Mouse (Mus musculus): ENCODE data around the gene Fam104a.

Fam104a gene

DNA sequence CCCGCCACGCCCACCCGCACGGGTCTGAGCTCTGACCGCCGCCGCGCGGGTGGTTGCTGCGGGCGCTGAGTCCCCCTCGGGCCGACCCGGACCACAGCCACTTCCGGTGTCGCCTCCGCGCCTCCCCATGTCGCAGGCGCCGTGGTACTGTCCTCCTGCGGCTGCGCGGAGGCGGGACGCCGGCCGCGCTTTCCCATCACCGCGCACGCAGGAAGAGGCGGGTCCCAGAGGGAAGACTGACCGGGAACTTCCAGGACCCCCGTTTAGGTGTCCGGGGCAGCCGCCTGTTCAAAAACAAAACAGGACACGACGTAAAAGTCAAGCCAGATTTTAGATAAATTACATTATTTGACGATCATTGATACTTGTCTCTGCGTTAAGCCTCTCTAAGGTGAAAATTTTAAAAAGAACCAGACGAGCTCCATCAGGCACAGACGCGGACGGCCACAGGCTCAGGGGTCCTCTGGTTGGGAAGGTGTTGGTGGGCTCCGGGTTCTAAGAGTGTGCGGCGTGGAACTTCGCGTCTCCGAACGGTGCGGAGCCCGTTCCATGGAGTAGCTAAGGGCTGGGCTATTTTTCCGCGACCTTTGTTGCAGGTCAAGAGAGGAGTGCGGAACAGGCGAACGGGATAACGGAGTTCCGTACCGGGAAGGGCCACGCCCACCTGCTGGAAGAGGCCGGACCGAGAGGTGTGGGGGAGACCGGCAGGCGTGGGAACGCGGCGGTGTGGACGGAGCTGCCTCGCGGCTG lies at the start of gene Fam104a, which contains the start of gene D11Wsu47e:
Fam104a (minus strand) TSS at position 199 of the 750 bp plus-strand sequence.
D11Wsu47e (plus strand) TSS at position 456 of the 750 bp plus-strand sequence.
- DNase-seq (ENCODE audit: low spot score) = peak; percentile 75

DNA sequence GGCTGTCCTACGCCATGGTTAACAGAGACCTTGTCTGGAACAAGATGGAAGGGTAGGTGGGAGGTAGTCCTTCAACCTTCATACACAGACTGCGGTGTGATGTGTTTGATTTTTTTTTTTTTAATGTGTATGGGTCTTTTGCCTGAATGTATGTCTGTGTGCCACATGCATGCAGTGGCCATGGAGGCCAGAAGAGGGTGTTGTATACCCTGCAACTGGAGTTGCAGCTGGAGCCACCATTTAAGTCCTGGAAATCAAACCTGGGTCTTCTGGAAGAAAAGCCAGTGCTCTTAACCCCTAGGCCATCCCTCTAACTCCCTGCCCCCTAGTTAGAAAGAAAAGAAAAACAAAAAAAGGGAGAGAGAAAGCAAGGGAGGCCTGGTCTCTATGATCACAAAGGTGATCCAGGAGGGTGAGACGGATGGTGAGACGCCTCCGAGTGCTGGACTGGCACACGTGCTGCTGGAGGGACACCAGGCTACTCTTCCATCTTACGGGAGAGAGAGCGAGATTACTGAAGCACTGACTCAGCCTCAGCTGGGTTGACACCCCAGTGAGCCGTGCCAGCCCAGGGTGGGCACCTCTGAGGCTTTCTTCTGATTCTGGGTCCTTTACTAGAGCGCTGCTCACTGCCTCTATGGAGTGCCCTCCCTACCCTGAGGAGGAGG lies 48.1 kb upstream of the Fam104a start:
- no peak for DNase-seq (ENCODE audit: low spot score)

DNA sequence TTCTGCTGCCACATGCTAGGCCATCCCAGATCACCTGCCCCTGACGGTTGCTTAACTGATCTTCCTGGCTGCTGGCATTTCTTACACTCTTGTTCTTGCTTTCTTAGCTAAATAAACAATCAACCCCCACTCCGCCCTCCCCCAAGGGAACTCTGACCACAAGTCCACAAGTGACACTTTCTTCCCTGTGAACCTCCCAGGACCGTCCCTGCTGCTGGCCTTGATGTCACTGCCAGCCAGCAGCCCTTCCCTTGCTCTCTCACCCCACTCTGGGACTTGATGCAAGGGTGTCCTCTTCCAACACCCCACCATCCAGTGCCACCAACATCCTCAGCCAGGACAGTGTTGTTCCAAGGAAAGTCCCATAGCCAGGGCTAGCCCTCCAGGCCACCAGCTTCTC lies 46.9 kb upstream of the Fam104a start:
- DNase-seq (ENCODE audit: low spot score) = no peak

DNA sequence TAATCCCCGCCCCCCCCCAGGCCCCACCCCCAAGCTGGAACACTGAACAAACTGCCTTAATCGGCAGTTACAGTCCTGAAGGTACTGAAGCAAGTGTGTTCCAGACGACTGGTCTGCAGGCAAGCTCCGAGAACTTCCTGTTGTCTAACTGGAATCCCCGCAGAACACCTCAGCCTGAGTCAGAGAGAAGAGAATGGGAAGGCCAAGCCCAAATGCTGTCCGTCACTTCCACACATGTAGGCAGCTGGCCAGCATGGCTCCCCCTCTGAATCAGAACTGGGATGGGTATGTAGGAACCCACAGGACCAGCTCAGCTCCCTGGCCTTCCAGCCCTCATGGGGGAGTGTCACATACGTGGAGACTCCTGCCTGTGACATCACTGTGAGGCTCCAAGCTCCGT lies 46.0 kb upstream of the Fam104a start:
- DNase-seq (ENCODE audit: low spot score) = no peak

DNA sequence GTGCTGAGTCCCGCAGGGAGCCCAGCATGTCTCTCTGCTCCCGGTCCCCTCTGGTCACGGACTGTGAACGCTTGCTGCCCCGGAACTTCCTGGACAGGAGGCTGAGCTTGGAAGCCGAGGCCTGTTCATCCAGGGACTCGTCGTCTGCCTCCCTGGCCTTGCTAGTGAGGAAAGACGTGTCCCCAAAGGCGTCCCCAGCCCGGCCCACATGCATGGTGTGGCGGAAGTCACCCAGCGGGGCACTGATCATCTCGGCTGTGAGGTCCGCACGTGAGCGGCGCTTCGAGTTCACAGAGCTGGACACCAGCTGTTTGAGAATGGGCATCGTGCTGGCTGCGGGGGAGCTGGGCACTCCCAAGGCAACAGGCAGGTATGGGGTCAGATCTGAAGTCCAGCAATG lies 45.3 kb upstream of the Fam104a start:
- DNase-seq (ENCODE audit: low spot score) = no peak

DNA sequence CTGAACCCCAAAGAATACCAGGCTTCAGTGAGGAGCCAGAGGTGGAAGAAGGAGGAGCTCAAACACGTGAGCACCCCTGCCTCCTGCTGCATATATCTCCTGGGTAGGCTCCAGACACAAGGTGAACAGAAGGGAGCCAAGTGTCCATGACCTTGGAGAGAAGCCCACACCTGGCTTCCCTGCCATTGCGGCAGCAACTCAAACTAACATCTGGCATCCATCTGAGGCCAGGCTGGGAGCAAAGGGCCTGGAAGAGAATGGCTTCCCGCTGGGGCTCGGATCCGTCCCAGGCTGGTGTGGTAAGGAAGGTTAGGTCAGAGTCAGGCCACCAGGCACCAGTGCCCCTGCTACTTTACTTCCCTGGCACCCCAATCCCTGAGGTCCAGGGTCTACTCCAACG lies 44.0 kb upstream of the Fam104a start:
- DNase-seq (ENCODE audit: low spot score) = no peak

DNA sequence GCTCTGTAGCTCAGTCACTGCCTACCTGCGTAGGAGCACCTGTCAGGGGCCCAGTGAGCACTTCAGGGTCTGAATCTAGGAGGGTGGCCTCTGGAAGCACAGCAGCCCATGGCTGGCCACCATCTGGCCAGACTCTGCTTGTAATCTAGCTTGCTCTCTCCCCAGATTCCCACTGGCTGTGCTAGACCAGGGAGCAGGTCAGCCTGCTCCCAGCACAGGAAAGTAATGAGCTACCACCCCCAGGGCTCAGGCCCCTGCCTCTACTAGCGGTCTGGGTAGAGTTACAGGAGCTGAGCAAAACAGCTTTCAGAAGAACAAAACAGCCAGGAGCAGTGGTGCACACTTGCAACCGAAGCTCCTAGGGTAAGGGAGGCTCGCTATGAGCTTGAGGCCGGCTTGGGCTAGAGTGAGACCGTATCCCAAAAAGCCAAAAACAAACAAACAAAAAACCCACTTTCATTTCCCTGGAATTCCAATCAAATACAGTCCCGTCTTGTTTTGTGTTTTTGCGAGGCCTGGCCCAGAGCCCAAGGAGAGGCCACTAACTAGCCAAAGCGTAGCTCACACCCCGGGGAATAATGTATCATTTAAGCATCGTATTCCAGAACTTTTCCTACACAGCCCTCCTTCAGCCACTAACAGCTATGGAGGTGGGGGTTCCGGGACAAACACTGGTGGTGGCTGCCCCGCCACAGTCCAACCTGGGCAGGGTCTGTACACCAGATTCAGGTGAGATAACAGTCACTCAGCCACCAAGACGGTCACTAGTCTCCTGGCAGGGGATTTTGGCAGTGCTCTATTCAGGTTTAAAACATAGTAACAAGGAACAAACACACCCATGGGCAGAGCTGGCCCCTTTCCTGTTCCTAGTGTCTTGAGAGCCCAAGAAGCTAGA lies 43.3 kb upstream of the Fam104a start:
- no peak for DNase-seq (ENCODE audit: low spot score)

DNA sequence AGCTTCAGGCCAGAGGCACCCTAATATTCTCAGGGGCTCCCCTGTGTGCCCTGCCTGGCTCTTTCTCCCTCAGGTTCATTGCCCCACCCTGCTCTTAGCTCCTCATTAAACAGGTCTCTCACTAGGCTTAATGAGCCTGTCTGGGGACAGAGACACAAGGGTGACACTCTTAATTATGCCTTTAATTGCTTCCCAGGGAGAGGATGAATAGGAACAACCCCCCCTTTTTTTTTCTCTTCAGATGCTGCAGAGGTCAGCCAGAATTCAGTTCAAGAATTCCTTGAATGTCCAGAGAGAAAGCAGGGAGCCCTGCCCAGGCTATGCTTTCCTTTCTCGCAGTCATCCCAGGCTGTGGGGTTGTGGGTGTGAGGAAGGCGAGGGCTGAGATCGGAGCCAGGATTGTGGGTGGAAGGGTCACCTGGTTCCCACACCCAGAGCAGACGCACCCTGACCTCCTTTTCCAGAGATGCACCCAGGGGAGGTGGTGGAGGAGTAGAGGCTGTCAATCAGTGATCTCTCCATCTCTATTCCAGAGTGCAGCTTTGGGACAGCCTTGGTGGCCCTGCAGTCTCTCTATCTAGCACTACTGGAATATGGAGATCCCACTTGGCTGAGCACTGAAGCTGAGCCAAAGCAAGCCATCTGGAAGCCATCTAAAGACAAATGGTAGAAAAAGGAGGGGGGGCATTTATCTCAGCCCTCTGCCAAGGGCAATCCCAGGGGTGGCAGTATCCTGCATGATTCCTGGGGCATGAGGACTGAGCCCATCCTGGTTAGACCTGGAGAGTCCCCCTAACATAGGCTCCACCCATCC lies 41.5 kb upstream of the Fam104a start:
- DNase-seq (ENCODE audit: low spot score) = no peak

DNA sequence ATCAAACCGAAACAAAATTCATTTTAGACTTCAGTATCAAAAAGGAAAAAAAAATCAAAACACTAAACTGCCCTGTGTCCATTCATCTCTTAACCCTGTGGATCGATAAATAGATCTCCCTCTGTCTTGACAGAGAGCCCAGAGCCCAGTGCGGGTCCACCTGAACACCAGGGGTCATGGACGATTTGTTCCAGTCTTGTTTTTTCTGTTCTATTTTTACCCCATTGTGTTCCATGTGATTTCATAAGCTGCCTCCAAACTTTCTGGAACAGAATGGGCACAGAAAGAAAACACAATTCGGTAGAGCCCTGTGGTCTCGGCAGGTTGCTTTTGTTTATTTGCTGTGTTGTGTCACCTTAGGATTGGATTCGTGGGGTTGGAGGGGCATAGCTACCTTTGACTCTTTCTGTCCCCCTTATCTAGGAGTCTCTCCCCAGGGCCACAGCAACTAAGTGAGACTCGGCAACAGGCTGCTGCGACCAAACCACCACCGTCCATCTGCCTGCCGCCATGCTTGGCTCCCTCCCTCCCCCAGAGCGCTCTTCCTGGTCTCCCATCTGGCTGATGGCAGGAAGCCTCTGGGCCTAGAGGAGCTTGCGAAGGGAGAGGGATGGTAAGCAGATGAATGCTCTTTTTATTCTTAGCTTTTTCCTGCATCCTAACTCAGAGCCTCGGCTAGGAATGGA lies 38.6 kb upstream of the Fam104a start:
- DNase-seq (ENCODE audit: low spot score) = no peak

DNA sequence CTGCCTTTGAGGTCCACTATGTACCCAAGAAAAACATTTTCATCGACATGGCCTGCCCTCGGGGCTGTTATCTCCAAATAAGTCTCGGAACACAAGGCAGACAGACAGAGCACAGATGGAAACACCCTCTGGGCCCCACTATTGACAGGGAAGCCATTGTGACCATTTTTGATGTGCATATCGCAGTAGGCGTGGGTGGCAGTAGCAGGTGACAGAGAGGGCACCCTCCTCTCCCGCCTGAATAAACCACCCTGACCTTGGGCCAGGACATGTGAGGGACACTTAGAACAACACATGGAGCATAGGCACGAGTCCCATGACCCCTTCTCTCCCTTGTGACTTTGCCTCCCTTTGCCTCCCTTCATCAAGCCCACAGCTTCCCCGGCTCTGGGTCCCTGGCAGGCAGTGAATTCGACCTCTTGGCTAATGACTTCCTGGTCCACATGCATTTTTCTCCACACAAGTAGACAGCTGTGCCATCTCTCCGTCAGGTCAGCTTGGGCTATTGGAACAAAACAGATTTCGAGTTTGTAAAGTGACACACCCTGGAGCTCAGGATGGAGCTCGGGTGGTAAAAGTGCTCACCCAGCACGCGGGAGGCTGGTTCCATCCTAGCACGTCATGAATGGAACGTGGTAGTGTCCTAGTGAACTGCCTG lies 33.9 kb upstream of the Fam104a start:
- no peak for DNase-seq (ENCODE audit: low spot score)

DNA sequence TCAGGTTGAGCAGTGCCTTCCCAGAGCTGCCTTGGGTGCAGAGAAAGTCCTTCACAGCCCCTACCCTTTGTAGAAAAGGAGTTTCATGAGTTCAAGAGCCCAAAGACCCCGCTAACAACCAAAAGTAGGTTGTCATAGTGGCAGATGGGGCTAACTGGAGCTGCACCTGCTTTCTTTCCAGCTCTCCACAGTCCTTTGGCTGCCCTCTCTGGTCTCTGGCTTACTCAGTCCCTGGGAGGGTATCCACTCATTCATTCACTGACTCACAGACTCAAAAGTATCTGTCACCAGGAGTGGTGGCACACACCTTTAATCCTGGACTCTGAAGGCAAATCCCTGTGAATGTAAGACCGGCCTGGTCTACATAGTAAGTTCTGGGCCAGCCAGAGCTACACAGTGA lies 32.2 kb upstream of the Fam104a start:
- no peak for DNase-seq (ENCODE audit: low spot score)

DNA sequence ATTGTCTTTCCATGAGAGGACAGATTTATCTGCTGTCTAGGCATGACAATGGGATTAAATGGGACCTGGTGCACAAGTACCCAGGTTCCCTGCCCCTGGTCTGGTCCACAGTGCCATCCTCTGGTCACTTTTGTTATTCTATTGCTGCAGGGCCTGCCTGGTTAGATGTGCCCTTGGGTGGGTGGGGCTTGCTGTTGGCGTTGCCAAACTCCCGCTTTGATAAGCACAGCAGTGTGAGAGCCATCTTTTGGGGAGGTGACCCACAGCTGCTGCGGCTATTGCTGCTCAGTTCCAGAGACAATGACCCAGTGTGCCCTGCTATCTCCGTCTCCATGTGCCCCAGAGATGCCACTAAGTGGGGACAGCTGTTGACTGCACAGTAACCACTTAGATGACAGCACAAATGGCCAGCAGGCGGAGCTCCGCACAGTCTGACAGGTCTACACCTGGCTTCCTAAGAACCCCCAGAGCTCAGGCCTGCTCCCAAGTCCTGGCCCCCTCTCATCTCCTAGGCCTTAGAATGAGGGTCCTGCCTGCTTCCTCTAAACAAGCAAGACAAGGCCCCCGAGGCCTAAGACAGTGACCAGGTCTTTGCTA lies 31.2 kb upstream of the Fam104a start:
- no peak for DNase-seq (ENCODE audit: low spot score)

DNA sequence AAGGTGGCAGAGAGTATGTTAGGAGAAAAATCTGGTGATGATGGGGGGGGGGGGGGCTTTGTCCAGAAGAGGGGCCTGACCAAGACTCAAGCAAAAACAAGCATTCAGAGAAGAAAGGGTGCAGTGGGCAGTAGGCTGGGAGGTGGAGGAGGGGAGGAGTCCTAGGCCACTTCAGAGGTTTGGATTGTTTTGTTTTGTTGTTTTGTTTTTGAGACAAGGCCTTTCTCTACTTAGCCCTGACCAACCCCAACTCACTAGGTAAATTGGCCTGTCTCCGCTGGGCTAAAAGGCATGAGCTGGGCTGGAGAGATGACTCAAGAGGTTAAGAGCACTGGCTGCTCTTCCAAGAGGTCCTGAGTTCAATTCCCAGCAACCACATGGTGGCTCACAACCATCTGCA lies 27.1 kb upstream of the Fam104a start:
- DNase-seq (ENCODE audit: low spot score) = no peak

DNA sequence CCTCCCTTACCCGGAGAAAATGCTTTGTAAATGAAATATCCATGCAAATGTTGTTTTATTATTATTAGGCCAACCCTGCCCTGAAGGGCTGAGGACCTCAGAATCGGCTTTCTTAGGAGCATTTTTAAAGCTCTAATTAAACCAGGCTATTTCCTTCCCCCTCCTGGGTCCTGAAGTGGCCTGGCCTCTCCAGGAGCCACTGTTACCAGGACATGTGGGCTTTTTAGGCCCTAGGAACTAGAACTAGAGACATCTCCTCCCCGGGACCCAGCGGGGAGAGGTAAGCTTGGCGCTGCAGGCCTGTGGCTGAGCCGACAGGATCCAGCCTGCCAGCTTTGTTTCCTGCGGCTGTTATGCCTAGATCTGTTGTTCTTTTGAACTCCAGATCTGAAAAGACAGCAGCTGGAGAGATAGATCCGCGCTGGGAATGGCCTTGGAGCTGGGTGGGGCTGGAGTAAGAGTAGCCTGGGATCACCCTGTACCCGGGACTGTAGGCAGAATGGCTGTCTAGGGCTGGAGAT lies 26.4 kb upstream of the Fam104a start:
- DNase-seq (ENCODE audit: low spot score) = no peak

DNA sequence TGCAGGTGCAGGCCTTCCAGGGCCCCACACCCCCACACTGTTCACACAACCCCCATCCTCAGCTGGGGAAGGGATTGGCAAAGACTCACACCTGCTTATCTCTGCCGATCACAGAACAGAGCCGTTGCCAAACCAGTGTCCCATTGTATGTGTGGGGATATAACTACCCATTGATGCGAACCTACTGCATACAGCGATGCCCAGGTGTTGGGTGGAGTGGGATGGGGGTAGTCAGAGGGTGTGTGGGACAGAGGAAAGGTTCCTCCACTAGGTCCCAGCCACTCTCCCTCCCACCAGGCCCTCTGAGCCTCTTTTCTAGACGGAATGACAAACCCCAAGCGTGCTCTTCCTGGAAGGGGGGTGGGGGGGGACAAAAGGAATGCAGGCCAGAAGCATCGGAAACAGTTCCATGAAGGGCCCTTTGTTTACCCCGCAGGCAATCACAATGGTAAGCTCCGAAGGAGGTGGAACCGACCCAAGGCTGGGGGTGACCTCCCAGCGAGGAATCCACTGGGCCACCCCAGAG lies 25.8 kb upstream of the Fam104a start, which contains the start of gene Cpsf4l:
Cpsf4l (minus strand) TSS at position 287 of the 526 bp plus-strand sequence.
- no peak for DNase-seq (ENCODE audit: low spot score)

DNA sequence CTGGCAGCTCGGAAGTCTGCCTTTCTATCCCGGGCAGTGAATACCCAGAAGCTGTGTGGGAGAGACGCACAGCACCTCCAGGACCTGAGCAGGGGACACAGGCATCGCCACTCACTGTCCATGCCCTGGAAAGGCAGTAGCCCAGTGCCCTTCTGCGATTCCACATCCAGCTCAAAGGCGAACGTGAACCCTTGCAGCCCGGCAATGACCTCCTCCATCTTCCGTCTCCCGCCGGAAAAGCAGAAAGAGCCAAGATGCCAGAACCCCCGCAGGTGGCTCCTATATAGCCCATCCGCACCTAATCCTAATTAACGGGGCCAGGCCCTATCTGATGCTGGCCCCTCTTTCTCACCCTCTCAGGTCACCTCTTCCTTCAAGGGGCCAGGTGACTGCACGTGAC lies 25.3 kb upstream of the Fam104a start:
- DNase-seq (ENCODE audit: low spot score) = no peak

DNA sequence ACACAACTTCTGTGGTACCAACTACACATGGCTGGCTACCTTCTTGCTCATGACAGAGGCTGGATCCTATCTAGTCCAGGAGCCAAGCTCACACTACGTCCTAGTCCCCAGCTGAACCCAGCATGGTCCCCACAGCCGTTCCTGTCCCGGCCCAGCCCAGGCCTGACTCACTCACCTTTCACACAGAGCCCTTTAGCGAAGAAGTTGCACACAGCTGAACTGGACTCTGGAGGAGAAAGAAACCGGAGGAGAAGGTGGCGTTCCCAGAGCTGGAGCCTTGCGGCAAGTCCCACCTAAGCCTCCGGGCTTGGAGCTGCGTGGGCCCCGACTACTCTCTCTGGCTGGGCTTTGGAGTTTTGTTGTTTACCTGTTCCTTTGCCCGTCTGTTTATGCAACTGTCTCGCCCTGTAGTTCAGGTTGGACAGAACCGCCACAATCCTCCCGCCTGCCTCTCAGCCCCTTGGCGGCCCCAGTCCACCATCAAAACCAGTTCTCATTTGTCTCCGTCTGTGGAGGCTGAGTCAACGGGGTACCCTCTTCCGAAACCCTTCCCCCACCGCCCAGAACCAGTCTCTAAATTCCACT lies 24.8 kb upstream of the Fam104a start:
- no peak for DNase-seq (ENCODE audit: low spot score)

DNA sequence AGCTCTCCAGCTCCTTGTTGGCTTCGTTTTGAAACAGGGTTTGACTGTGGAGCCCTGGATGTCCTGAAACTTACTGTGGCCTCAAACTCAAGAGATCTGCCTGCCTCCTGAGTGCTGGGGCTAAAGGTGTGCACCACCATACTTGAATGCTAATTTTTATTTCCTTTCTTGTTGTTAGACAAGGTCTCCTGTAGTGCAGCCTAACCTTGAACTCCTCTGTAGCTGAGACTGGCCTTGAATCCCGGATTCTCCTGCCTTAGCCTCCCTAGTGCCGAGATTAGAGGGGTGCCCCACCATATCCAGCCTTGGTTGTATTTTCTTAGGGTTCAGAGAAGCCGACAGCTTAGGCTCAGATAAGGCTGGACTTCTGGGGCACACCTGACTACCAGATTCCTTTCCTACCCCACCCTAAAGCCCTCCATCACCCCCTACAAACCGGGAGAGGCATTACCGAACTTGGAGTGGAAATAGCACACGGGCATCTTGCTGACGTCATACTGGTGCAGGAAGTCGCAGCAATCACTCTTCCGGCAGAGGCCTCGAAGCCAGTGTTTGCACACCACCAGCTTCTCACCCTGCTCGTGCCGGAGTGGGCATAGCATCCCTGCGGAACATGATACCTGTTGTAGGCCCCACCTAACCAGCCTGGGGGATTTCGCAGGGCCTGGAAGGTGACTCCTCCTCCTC lies 22.2 kb upstream of the Fam104a start:
- no peak for DNase-seq (ENCODE audit: low spot score)

DNA sequence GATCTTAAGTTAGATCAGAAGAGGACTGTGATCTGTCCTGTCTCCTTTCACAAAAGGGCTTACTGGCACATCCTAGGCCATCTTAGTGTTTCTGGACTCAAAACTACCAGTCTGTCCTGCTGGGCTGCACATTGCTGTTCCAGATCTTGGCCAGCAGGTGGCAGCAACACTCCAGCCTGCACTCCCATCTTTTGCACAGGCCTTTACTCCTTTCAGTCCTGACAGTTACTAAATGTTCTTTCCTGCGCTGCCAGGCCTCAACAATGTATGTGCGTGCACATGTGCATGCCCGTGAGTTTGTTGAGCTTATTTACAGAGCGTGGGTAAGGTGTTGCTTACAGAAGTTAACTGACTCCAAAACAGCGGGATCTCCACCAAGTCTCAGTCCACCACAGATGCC lies 19.8 kb upstream of the Fam104a start:
- DNase-seq (ENCODE audit: low spot score) = no peak
